Mouse (Mus musculus): ENCODE measurements around the gene AC131692.1. TPM values are rescaled to one million over a fixed set of nuclear protein-coding genes. Genes with fewer than 3 reads are reported as not detected.

Gene AC131692.1
- polyA plus RNA-seq, 1 experiment from 2014 or later: not detected

Small RNA genes within 50 kb of the gene (microRNA-seq; reads per million reads assigned to microRNA genes)
- gene Mir6988: 6.7 reads per million, percentile 24 among the genes with 10 or more reads in this experiment

Other genes with a start within 250 kb of the AC131692.1 start
- gene Frmd8, start 219.1 kb upstream of the AC131692.1 start, polyA plus RNA-seq (2021; fragmentation: Nextera tagmentation): 14.0 and 15.8 TPM in 2 replicates
- 0.98 and 1.3 TPM in 2 replicates for gene Slc25a45, start 216.6 kb upstream of the AC131692.1 start, polyA plus RNA-seq (2021; fragmentation: Nextera tagmentation)
- gene Tigd3, start 200.3 kb upstream of the AC131692.1 start, polyA plus RNA-seq (2021; fragmentation: Nextera tagmentation): 0.85 and 0.88 TPM in 2 replicates
- gene Dpf2, start 181.4 kb upstream of the AC131692.1 start, polyA plus RNA-seq (2021; fragmentation: Nextera tagmentation): 36.4 and 37.3 TPM in 2 replicates
- 8.6 and 11.3 TPM in 2 replicates for gene Cdc42ep2, start 169.6 kb upstream of the AC131692.1 start, polyA plus RNA-seq (2021; fragmentation: Nextera tagmentation)
- 2.8 and 2.9 TPM in 2 replicates for gene Pola2, start 130.2 kb upstream of the AC131692.1 start, polyA plus RNA-seq (2021; fragmentation: Nextera tagmentation)
- gene Slc22a20, start 108.3 kb upstream of the AC131692.1 start, polyA plus RNA-seq (2021; fragmentation: Nextera tagmentation): not detected in 2 replicates
- gene Capn1, start 78.5 kb upstream of the AC131692.1 start, polyA plus RNA-seq (2021; fragmentation: Nextera tagmentation): 1.8 and 2.2 TPM in 2 replicates
- gene Syvn1, start 47.8 kb upstream of the AC131692.1 start, polyA plus RNA-seq (2021; fragmentation: Nextera tagmentation): 36.6 and 44.8 TPM in 2 replicates
- gene Mrpl49, start 36.6 kb upstream of the AC131692.1 start, polyA plus RNA-seq (2021; fragmentation: Nextera tagmentation): 51.5 and 58.6 TPM in 2 replicates
- 3,358 and 3,673 TPM in 2 replicates for gene Fau, start 36.6 kb upstream of the AC131692.1 start, polyA plus RNA-seq (2021; fragmentation: Nextera tagmentation)
- 85.4 and 98.5 TPM in 2 replicates for gene Znhit2, start 33.2 kb upstream of the AC131692.1 start, polyA plus RNA-seq (2021; fragmentation: Nextera tagmentation)
- gene Tm7sf2, start 26.0 kb upstream of the AC131692.1 start, polyA plus RNA-seq (2021; fragmentation: Nextera tagmentation): 14.6 and 16.9 TPM in 2 replicates
- 77.5 and 93.8 TPM in 2 replicates for gene Vps51, start 17.2 kb upstream of the AC131692.1 start, polyA plus RNA-seq (2021; fragmentation: Nextera tagmentation)
- not detected in 2 replicates for gene Tmem262, start 14.4 kb upstream of the AC131692.1 start, polyA plus RNA-seq (2021; fragmentation: Nextera tagmentation)
- 0.39 TPM in 1 of 2 replicates, not detected in the other for gene Gm28374, start 12.2 kb upstream of the AC131692.1 start, polyA plus RNA-seq (2021; fragmentation: Nextera tagmentation)
- 66.0 and 69.1 TPM in 2 replicates for gene Zfpl1, start 9.5 kb upstream of the AC131692.1 start, polyA plus RNA-seq (2021; fragmentation: Nextera tagmentation)
- gene Cdca5, start 9.4 kb upstream of the AC131692.1 start, polyA plus RNA-seq (2021; fragmentation: Nextera tagmentation): 0.09 and 0.10 TPM in 2 replicates
- 0.09 TPM in 1 of 2 replicates, not detected in the other for gene Naaladl1, start 11.4 kb downstream of the AC131692.1 start, polyA plus RNA-seq (2021; fragmentation: Nextera tagmentation)
- 43.5 and 44.1 TPM in 2 replicates for gene Sac3d1, start 24.2 kb downstream of the AC131692.1 start, polyA plus RNA-seq (2021; fragmentation: Nextera tagmentation)
- gene Snx15, start 33.9 kb downstream of the AC131692.1 start, polyA plus RNA-seq (2021; fragmentation: Nextera tagmentation): 66.8 and 74.4 TPM in 2 replicates
- 0.24 TPM in 1 of 2 replicates, not detected in the other for gene Batf2, start 46.6 kb downstream of the AC131692.1 start, polyA plus RNA-seq (2021; fragmentation: Nextera tagmentation)
- 169 and 184 TPM in 2 replicates for gene Arl2, start 47.1 kb downstream of the AC131692.1 start, polyA plus RNA-seq (2021; fragmentation: Nextera tagmentation)
- gene Majin, start 90.0 kb downstream of the AC131692.1 start, polyA plus RNA-seq (2021; fragmentation: Nextera tagmentation): not detected in 2 replicates
- not detected in 2 replicates for gene Gpha2, start 132.0 kb downstream of the AC131692.1 start, polyA plus RNA-seq (2021; fragmentation: Nextera tagmentation)
- 31.7 and 43.9 TPM in 2 replicates for gene Ppp2r5b, start 141.5 kb downstream of the AC131692.1 start, polyA plus RNA-seq (2021; fragmentation: Nextera tagmentation)
- gene Atg2a, start 147.2 kb downstream of the AC131692.1 start, polyA plus RNA-seq (2021; fragmentation: Nextera tagmentation): 6.7 and 6.8 TPM in 2 replicates
- gene Ehd1, start 182.3 kb downstream of the AC131692.1 start, polyA plus RNA-seq (2021; fragmentation: Nextera tagmentation): 37.4 and 45.0 TPM in 2 replicates
- gene Cdc42bpg, start 212.0 kb downstream of the AC131692.1 start, polyA plus RNA-seq (2021; fragmentation: Nextera tagmentation): 0.09 and 0.10 TPM in 2 replicates
- gene Men1, start 240.6 kb downstream of the AC131692.1 start, polyA plus RNA-seq (2021; fragmentation: Nextera tagmentation): 27.4 and 30.5 TPM in 2 replicates
- gene Map4k2, start 246.7 kb downstream of the AC131692.1 start, polyA plus RNA-seq (2021; fragmentation: Nextera tagmentation): 30.1 and 42.0 TPM in 2 replicates

All from layer of hippocampus, adult 6 months (tissue).